ENCODE assay signal across 8 mouse cellular contexts in genomic region chr6:136931246-136931645, GRCm38 (mm10). TPM values are rescaled to one million over a fixed set of nuclear protein-coding genes. Genes with fewer than 3 reads are reported as not detected.
DNase-seq lines count a peak whose midpoint lies in the region; ATAC-seq and TF ChIP-seq lines count a peak whose summit lies in the region.

No protein-coding gene starts in this region.

- H3K27me3 ChIP-seq in kidney, adult 2 months (replicated peaks; ENCODE audit: control insufficient read depth, insufficient read depth, low read length) = no peaks in the 10 kb centered on the region
- H3K27me3 ChIP-seq in stomach, embryonic 15.5 days (replicated peaks) = no peaks in the 10 kb centered on the region

- no peak for TF ChIP-seq CTCF in kidney, adult 2 months (conservative IDR thresholded peaks at IDR 0.05; ENCODE audit: insufficient read depth, insufficient read length, low read depth, low read length)

- H3K9me3 ChIP-seq in stomach, embryonic 15.5 days = no peaks in the 10 kb centered on the region

- H3K4me2 ChIP-seq in stomach, embryonic 15.5 days = peak overlapping the region; percentile 38; the same call in 1 of the 2 replicates

- no peaks in the 10 kb centered on the region for H3K4me1 ChIP-seq in kidney, adult 2 months (ENCODE audit: control insufficient read depth, insufficient read depth, low read length)
- H3K4me1 ChIP-seq in stomach, embryonic 15.5 days = peaks cover 12% of the 10 kb centered on the region

- 85% methylated on average over 13 of the region's 13 CpGs for WGBS in kidney, adult 2 months
- 70% methylated on average over 13 of the region's 13 CpGs for WGBS in stomach, embryonic 15.5 days

- DNase-seq in kidney, adult 2 months = no peak
- no peak for DNase-seq in kidney, adult 8-10 months
- peak; percentile 40 for DNase-seq in thymus, postnatal 14 days
- no peak for DNase-seq in thymus, postnatal 25 days
- no peak for DNase-seq in right cerebral cortex, adult 18-20 months
- DNase-seq in cerebellum, adult 8-10 months = no peak

- no peak overlapping the region for H3K9ac ChIP-seq in stomach, embryonic 15.5 days

- no peak for TF ChIP-seq POLR2A in kidney, adult 2 months (IDR thresholded peaks at IDR 0.05; ENCODE audit: low read depth, low read length)

- ATAC-seq in inflammation-experienced regulatory T-cells, adult 6 months = peak; percentile 26
- ATAC-seq in stomach, embryonic 15.5 days (ENCODE audit: insufficient read depth, low FRiP score, low read depth) = no peak

- no peaks in the 10 kb centered on the region for H3K36me3 ChIP-seq in kidney, adult 2 months (ENCODE audit: control insufficient read depth, insufficient read depth, low read length)
- H3K36me3 ChIP-seq in stomach, embryonic 15.5 days = no peaks in the 10 kb centered on the region

- H3K27ac ChIP-seq in kidney, adult 2 months (ENCODE audit: insufficient read depth, low read depth, low read length) = peak overlapping the region; percentile 48; the same call in 1 of the 2 replicates
- peak overlapping the region; percentile 87 for H3K27ac ChIP-seq in stomach, embryonic 15.5 days

- no peak overlapping the region for H3K4me3 ChIP-seq in kidney, adult 2 months (ENCODE audit: insufficient read depth, low read depth, low read length)
- no peak overlapping the region; the same call in 1 of the 2 replicates for H3K4me3 ChIP-seq in stomach, embryonic 15.5 days (replicated peaks)

RNA-seq across cellular contexts. Expression of gene Pde6h, which starts 7.6 kb away (rescaled TPM):
- 0.58 and 0.64 TPM in 2 replicates for polyA plus RNA-seq in kidney, adult 2 months (2012; rRNA removed)
- polyA plus RNA-seq in inflammation-experienced regulatory T-cells, adult 6 months (2017; shearing (Covaris generic)) = not detected
- polyA plus RNA-seq in stomach, embryonic 15.5 days (2015; fragmentation: Nextera tagmentation; extraction: Ambion mirVana) = not detected in 2 replicates

RNA-seq across cellular contexts. Expression of gene Erp27, which starts 9.3 kb away (rescaled TPM):
- 0.15 TPM in 1 of 2 replicates, not detected in the other for polyA plus RNA-seq in kidney, adult 2 months (2012; rRNA removed)
- 1 to 10 TPM; 1.1 to 2.1 (median 1.1) TPM for polyA plus RNA-seq in inflammation-experienced regulatory T-cells, adult 6 months (2017; shearing (Covaris generic))
- 40.1 and 57.2 TPM in 2 replicates for polyA plus RNA-seq in stomach, embryonic 15.5 days (2015; fragmentation: Nextera tagmentation; extraction: Ambion mirVana)

RNA-seq across cellular contexts. Expression of gene Arhgdib, which starts 10.5 kb away (rescaled TPM):
- polyA plus RNA-seq in kidney, adult 2 months (2012; rRNA removed) = 49.0 and 77.4 TPM in 2 replicates
- 1,000 to 10,000 TPM; 2,255 to 2,929 (median 2,357) TPM for polyA plus RNA-seq in inflammation-experienced regulatory T-cells, adult 6 months (2017; shearing (Covaris generic))
- 56.1 and 70.2 TPM in 2 replicates for polyA plus RNA-seq in stomach, embryonic 15.5 days (2015; fragmentation: Nextera tagmentation; extraction: Ambion mirVana)

RNA-seq across cellular contexts. Expression of gene Mgp, which starts 55.6 kb away (rescaled TPM):
- 725 and 868 TPM in 2 replicates for polyA plus RNA-seq in kidney, adult 2 months (2012; rRNA removed)
- not detected for polyA plus RNA-seq in inflammation-experienced regulatory T-cells, adult 6 months (2017; shearing (Covaris generic))
- 150 and 225 TPM in 2 replicates for polyA plus RNA-seq in stomach, embryonic 15.5 days (2015; fragmentation: Nextera tagmentation; extraction: Ambion mirVana)

Comparison
In these comparisons a context has a peak if more than half of its experiments do, and no peak if none do; other contexts are left out.
1. RNA of gene Erp27, which starts 9.3 kb away (polyA plus RNA-seq): 40.1 to 57.2 TPM in stomach, embryonic 15.5 days; 1.1 to 2.1 TPM in inflammation-experienced regulatory T-cells, adult 6 months and 0.15 TPM in kidney, adult 2 months; every median in the first group is over 10 times any median in the second.
2. RNA of gene Arhgdib, which starts 10.5 kb away (polyA plus RNA-seq): 2,255 to 2,929 TPM in inflammation-experienced regulatory T-cells, adult 6 months; 49.0 to 77.4 TPM in kidney, adult 2 months and 56.1 to 70.2 TPM in stomach, embryonic 15.5 days; every median in the first group is over 10 times any median in the second.